In the genomic region with DNA sequence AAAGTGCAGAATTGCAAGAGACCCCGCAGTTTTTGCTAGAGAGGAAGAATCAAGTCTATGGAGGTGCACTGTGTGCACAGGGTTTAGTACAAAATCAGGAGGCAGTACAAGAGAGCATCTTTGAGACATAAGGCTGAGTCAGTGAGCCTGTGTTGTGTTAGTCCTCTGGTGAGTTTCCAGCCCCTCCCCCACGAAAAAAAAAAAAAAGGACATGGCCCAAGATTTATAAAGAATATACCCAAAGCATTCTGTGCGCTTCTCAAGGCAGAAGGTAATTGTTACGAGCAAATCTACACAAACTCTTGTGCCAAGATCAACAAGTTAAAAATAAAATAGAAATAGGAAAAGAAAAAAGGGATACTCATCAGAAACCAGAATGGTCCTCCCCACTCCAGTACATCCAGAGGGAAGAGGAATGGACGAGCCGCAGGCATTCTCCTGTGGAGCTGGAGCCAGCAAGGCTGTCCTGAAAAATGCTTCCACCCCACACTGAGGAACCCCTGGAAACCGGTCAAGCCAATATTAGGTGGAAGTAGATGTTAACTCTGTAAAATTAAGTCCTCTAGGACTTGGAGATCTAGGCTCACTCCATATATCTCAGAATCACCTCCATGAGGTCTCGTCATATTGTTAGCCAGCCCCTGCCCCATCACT, we compare ENCODE assay signal across 21 mouse cellular contexts.
"Had no signal": no experiment of that assay in that cellular context is flagged by ENCODE, and none has a peak within 500 bp of the region (broad histone marks: within the 10 kb centered on the region; RNA-seq: fewer than 3 reads in every experiment).

No protein-coding gene starts in this region.

- H3K4me2 ChIP-seq: liver, embryonic 15.5 days; lung, embryonic 15.5 days; midbrain, embryonic 12.5 days; neural tube, embryonic 12.5 days had no signal

- H3K4me1 ChIP-seq: liver, embryonic 15.5 days; neural tube, embryonic 12.5 days had no signal

- H3K9me3 ChIP-seq: liver, embryonic 15.5 days; lung, embryonic 15.5 days; midbrain, embryonic 12.5 days; neural tube, embryonic 12.5 days had no signal

- ATAC-seq: liver, postnatal 0 days; lung, postnatal 0 days; midbrain, embryonic 16.5 days had no signal

- DNase-seq: liver, postnatal 0 days; lung, adult 2 months; lung, postnatal 14 days; lung, postnatal 36 days; midbrain, embryonic 14.5 days; retina, postnatal 1 day; right cerebral cortex, adult 18-20 months; right cerebral cortex, postnatal 25 days; right cerebral cortex, postnatal 4 days; spleen, adult 18-20 months; thymus, adult 18-20 months; thymus, postnatal 14 days; thymus, postnatal 36 days had no signal

- H3K27me3 ChIP-seq: lung, embryonic 15.5 days; neural tube, embryonic 12.5 days had no signal

- H3K27ac ChIP-seq: liver, embryonic 15.5 days; lung, embryonic 15.5 days; macrophage; midbrain, embryonic 12.5 days; neural tube, embryonic 12.5 days had no signal

- H3K36me3 ChIP-seq: liver, embryonic 15.5 days; lung, embryonic 15.5 days; midbrain, embryonic 12.5 days; neural tube, embryonic 12.5 days had no signal

- H3K9ac ChIP-seq: liver, embryonic 15.5 days; liver, postnatal 0 days; lung, embryonic 15.5 days; midbrain, embryonic 12.5 days; neural tube, embryonic 12.5 days had no signal

- H3K4me3 ChIP-seq: liver, embryonic 15.5 days; lung, embryonic 15.5 days; megakaryocyte, embryonic 14.5 days; midbrain, embryonic 12.5 days; neural tube, embryonic 12.5 days had no signal
